Mouse (Mus musculus): Measurements from ENCODE around the gene Wdr75.

GRCm38 (mm10) chr1:45838271-45838670, 43.3 kb downstream of the Wdr75 start:
- no peak for TF ChIP-seq CTCF (IDR thresholded peaks at IDR 0.05; ENCODE audit: low read depth)
- TF ChIP-seq EP300 (optimal IDR thresholded peaks at IDR 0.05), result no peak

Measured in stomach, postnatal 0 days (tissue).